Mouse (Mus musculus): ENCODE data around the gene Alox12b. TPM values are rescaled to one million over a fixed set of nuclear protein-coding genes. Genes with fewer than 3 reads are reported as not detected.
A peak's percentile ranks its signal among the peaks of the same experiment; 100 is the strongest.

Alox12b gene
- total RNA-seq, 2 experiments from 2014 or later, result 8.7 to 9.8 TPM

- Histone ChIP-seq H3K27ac (no peak overlapping the region), H3K4me3 (no peak overlapping the region)
- no peak for DNase-seq (ENCODE audit: extremely low spot score in 1 of 2, low spot score in 2 of 2)
- no peak for TF ChIP-seq CTCF (IDR thresholded peaks at IDR 0.05)
- intact Hi-C loops (cut with DNase I), result no loop called here
Observed at GRCm38 (mm10) chr11:69180120-69180519, 23.3 kb downstream of the Alox12b start.

- no peak overlapping the region for H3K27ac ChIP-seq
- intact Hi-C loops (cut with DNase I), result no loop called here
- H3K4me3 ChIP-seq, result no peak overlapping the region
- no peak for TF ChIP-seq CTCF (IDR thresholded peaks at IDR 0.05)
- DNase-seq (ENCODE audit: extremely low spot score in 1 of 2, low spot score in 2 of 2), result no peak
Observed at GRCm38 (mm10) chr11:69185031-69185430, 28.2 kb downstream of the Alox12b start.

GRCm38 (mm10) chr11:69185936-69186335 lies 29.1 kb downstream of the Alox12b start:
- H3K27ac ChIP-seq, result no peak overlapping the region
- no peak overlapping the region for H3K4me3 ChIP-seq
- intact Hi-C loops (cut with DNase I), result no loop called here
- TF ChIP-seq CTCF (IDR thresholded peaks at IDR 0.05), result no peak
- DNase-seq (ENCODE audit: extremely low spot score in 1 of 2, low spot score in 2 of 2), result no peak

- DNase-seq (ENCODE audit: extremely low spot score in 1 of 2, low spot score in 2 of 2), result peak; percentile 18 to 44
- Histone ChIP-seq H3K27ac (no peak overlapping the region), H3K4me3 (no peak overlapping the region)
- TF ChIP-seq CTCF (IDR thresholded peaks at IDR 0.05), result peak; percentile 95
- intact Hi-C loops (cut with DNase I), result loop anchor here (1.0 to 5.0 kb wide), 5 partner anchors 37 to 322 kb away; no protein-coding TSS in a partner anchor
Observed at GRCm38 (mm10) chr11:69192840-69193239, 36.1 kb downstream of the Alox12b start.

- TF ChIP-seq CTCF (IDR thresholded peaks at IDR 0.05), result no peak; the same call in none of the 2 replicates
- peak overlapping the region; percentile 43 for H3K4me3 ChIP-seq
- DNase-seq (ENCODE audit: extremely low spot score in 1 of 2, low spot score in 2 of 2), result no peak
- intact Hi-C loops (cut with DNase I), result no loop called here
- H3K27ac ChIP-seq, result no peak overlapping the region
Observed at GRCm38 (mm10) chr11:69196766-69197165, 40.0 kb downstream of the Alox12b start.

GRCm38 (mm10) chr11:69197194-69197593 lies 40.4 kb downstream of the Alox12b start:
- peak overlapping the region; percentile 43 for H3K4me3 ChIP-seq
- no peak for TF ChIP-seq CTCF (IDR thresholded peaks at IDR 0.05)
- no peak overlapping the region for H3K27ac ChIP-seq
- no peak for DNase-seq (ENCODE audit: extremely low spot score in 1 of 2, low spot score in 2 of 2)
- intact Hi-C loops (cut with DNase I), result no loop called here

GRCm38 (mm10) chr11:69197743-69198142 lies 41.0 kb downstream of the Alox12b start, which contains the start of gene Alox8:
Gene Alox8 (minus strand): TSS chr11:69197843.
- H3K27ac ChIP-seq, result no peak within 1 kb of the TSS

GRCm38 (mm10) chr11:69199251-69199650 lies 42.5 kb downstream of the Alox12b start:
- no peak for DNase-seq (ENCODE audit: extremely low spot score in 1 of 2, low spot score in 2 of 2)
- H3K4me3 ChIP-seq, result no peak overlapping the region
- no peak overlapping the region for H3K27ac ChIP-seq
- no peak for TF ChIP-seq CTCF (IDR thresholded peaks at IDR 0.05)
- intact Hi-C loops (cut with DNase I), result no loop called here

More at GRCm38 (mm10) chr11:69197743-69198142, 41.0 kb downstream of the Alox12b start, which contains the start of gene Alox8:
- intact Hi-C loops (cut with DNase I), result no loop called here
- peak within 1 kb of the TSS; percentile 43 for H3K4me3 ChIP-seq
- DNase-seq (ENCODE audit: extremely low spot score in 1 of 2, low spot score in 2 of 2), result no peak
- TF ChIP-seq CTCF (IDR thresholded peaks at IDR 0.05), result no peak

GRCm38 (mm10) chr11:69200231-69200630 lies 43.4 kb downstream of the Alox12b start:
- no peak for DNase-seq (ENCODE audit: extremely low spot score in 1 of 2, low spot score in 2 of 2)
- H3K4me3 ChIP-seq, result no peak overlapping the region
- intact Hi-C loops (cut with DNase I), result no loop called here
- TF ChIP-seq CTCF (IDR thresholded peaks at IDR 0.05), result no peak
- no peak overlapping the region for H3K27ac ChIP-seq

- H3K27ac ChIP-seq, result no peak overlapping the region
Observed at GRCm38 (mm10) chr11:69202469-69203230, 45.9 kb downstream of the Alox12b start.

GRCm38 (mm10) chr11:69211431-69211830 lies 54.6 kb downstream of the Alox12b start:
- intact Hi-C loops (cut with DNase I), result no loop called here
- DNase-seq (ENCODE audit: extremely low spot score in 1 of 2, low spot score in 2 of 2), result peak; percentile 30 to 43
- no peak for TF ChIP-seq CTCF (IDR thresholded peaks at IDR 0.05)
- H3K27ac ChIP-seq, result peak overlapping the region; percentile 53; the same call in 1 of the 2 replicates
- H3K4me3 ChIP-seq, result peak overlapping the region; percentile 47

More at GRCm38 (mm10) chr11:69202469-69203230, 45.9 kb downstream of the Alox12b start:
- no peak for DNase-seq (ENCODE audit: extremely low spot score in 1 of 2, low spot score in 2 of 2)
- intact Hi-C loops (cut with DNase I), result no loop called here
- no peak for TF ChIP-seq CTCF (IDR thresholded peaks at IDR 0.05)
- no peak overlapping the region for H3K4me3 ChIP-seq

- intact Hi-C loops (cut with DNase I), result no loop called here
- no peak overlapping the region for H3K4me3 ChIP-seq
- no peak overlapping the region for H3K27ac ChIP-seq
- TF ChIP-seq CTCF (IDR thresholded peaks at IDR 0.05), result no peak
- no peak for DNase-seq (ENCODE audit: extremely low spot score in 1 of 2, low spot score in 2 of 2)
Observed at GRCm38 (mm10) chr11:69217411-69217810, 60.6 kb downstream of the Alox12b start.

Measured in left cerebral cortex, adult 2 months (tissue).